Mouse (Mus musculus): ENCODE data around the gene Psd.

- TF ChIP-seq CTCF (IDR thresholded peaks at IDR 0.05; ENCODE audit: low read depth) (peak; percentile 94), EP300 (IDR thresholded peaks at IDR 0.05; ENCODE audit: low read depth) (no peak)
These were observed 3.0 kb upstream of the Psd start for GRCm38 (mm10) chr19:46329951-46330350.
